In genomic region chr13:21109759-21110158, GRCm38 (mm10) we compare ENCODE assay signal across 26 mouse cellular contexts. TPM values are rescaled to one million over a fixed set of nuclear protein-coding genes. Genes with fewer than 3 reads are reported as not detected.
A peak's percentile ranks its signal among the peaks of the same experiment; 100 is the strongest.
DNase-seq lines count a peak whose midpoint lies in the region; ATAC-seq and TF ChIP-seq lines count a peak whose summit lies in the region.
"Had no signal": no experiment of that assay in that cellular context is flagged by ENCODE, and none has a peak within 500 bp of the region (broad histone marks: within the 10 kb centered on the region; RNA-seq: fewer than 3 reads in every experiment).

No protein-coding gene starts in this region.

- no peak for TF ChIP-seq EP300 in stomach, postnatal 0 days (optimal IDR thresholded peaks at IDR 0.05)

- 90% methylated on average over 3 of the region's 3 CpGs for WGBS in embryonic facial prominence, embryonic 13.5 days
- WGBS in embryonic facial prominence, embryonic 10.5 days, result 96% methylated on average over 3 of the region's 3 CpGs
- WGBS in limb, embryonic 13.5 days, result 98% methylated on average over 3 of the region's 3 CpGs
- 95% methylated on average over 3 of the region's 3 CpGs for WGBS in limb, embryonic 10.5 days
- 90% methylated on average over 3 of the region's 3 CpGs for WGBS in stomach, embryonic 14.5 days
- whole genome bisulfite sequencing in stomach, postnatal 0 days, result 91% methylated on average over 3 of the region's 3 CpGs

- peak; percentile 71; the same call in 1 of the 2 replicates for ATAC-seq in embryonic facial prominence, embryonic 13.5 days (ENCODE audit: insufficient number of reproducible peaks, insufficient read depth, low FRiP score, low TSS enrichment, low read depth)
- 0 out of 2 replicates have a peak, but pooled peaks have one; percentile 15 for ATAC-seq in limb, embryonic 13.5 days (ENCODE audit: low FRiP score, low read depth)
- peak; percentile 10; the same call in 1 of the 2 replicates for ATAC-seq in stomach, embryonic 14.5 days (ENCODE audit: insufficient number of reproducible peaks, insufficient read depth, low FRiP score, low read depth)
- no peak for ATAC-seq in stomach, postnatal 0 days (ENCODE audit: low FRiP score, low TSS enrichment)
- ATAC-seq: activated CD4-positive, CD25-positive, alpha-beta regulatory T cell, adult 4 months; forebrain, embryonic 14.5 days; forebrain, postnatal 0 days; hindbrain, embryonic 16.5 days had no signal

- H3K4me2 ChIP-seq in embryonic facial prominence, embryonic 13.5 days, result no peak overlapping the region
- no peak overlapping the region for H3K4me2 ChIP-seq in limb, embryonic 13.5 days (replicated peaks)
- no peak overlapping the region for H3K4me2 ChIP-seq in stomach, embryonic 14.5 days (replicated peaks; ENCODE audit: low read depth, low read length)
- no peak overlapping the region for H3K4me2 ChIP-seq in stomach, postnatal 0 days (replicated peaks; ENCODE audit: low read depth)
- H3K4me2 ChIP-seq: heart, embryonic 12.5 days; hindbrain, embryonic 13.5 days had no signal

- H3K4me3 ChIP-seq in embryonic facial prominence, embryonic 13.5 days, result no peak overlapping the region
- H3K4me3 ChIP-seq in embryonic facial prominence, embryonic 10.5 days, result no peak overlapping the region
- no peak overlapping the region for H3K4me3 ChIP-seq in limb, embryonic 13.5 days
- H3K4me3 ChIP-seq in limb, embryonic 10.5 days, result no peak overlapping the region
- no peak overlapping the region for H3K4me3 ChIP-seq in stomach, embryonic 14.5 days (ENCODE audit: low read depth, low read length)
- no peak overlapping the region for H3K4me3 ChIP-seq in stomach, postnatal 0 days (ENCODE audit: low read depth, low read length)
- H3K4me3 ChIP-seq: gastrocnemius, adult 2 months; heart, embryonic 12.5 days; hindbrain, embryonic 10.5 days; hindbrain, embryonic 13.5 days had no signal

- no peaks in the 10 kb centered on the region for H3K27me3 ChIP-seq in embryonic facial prominence, embryonic 13.5 days
- H3K27me3 ChIP-seq in embryonic facial prominence, embryonic 10.5 days (replicated peaks; ENCODE audit: low read depth, poor library complexity, severe bottlenecking), result no peaks in the 10 kb centered on the region
- no peaks in the 10 kb centered on the region for H3K27me3 ChIP-seq in limb, embryonic 13.5 days
- no peaks in the 10 kb centered on the region for H3K27me3 ChIP-seq in limb, embryonic 10.5 days (ENCODE audit: low read depth, poor library complexity, severe bottlenecking)
- no peaks in the 10 kb centered on the region for H3K27me3 ChIP-seq in stomach, embryonic 14.5 days (ENCODE audit: control insufficient read depth, insufficient read depth, low read length)
- no peaks in the 10 kb centered on the region for H3K27me3 ChIP-seq in stomach, postnatal 0 days (ENCODE audit: control insufficient read depth, insufficient read depth, low read length)
- H3K27me3 ChIP-seq: heart, embryonic 12.5 days; hindbrain, embryonic 13.5 days had no signal

- H3K9me3 ChIP-seq in embryonic facial prominence, embryonic 13.5 days, result no peaks in the 10 kb centered on the region
- H3K9me3 ChIP-seq in embryonic facial prominence, embryonic 10.5 days, result no peaks in the 10 kb centered on the region
- no peaks in the 10 kb centered on the region for H3K9me3 ChIP-seq in limb, embryonic 13.5 days
- H3K9me3 ChIP-seq in limb, embryonic 10.5 days (replicated peaks), result no peaks in the 10 kb centered on the region
- H3K9me3 ChIP-seq in stomach, embryonic 14.5 days (ENCODE audit: control insufficient read depth, low read depth, low read length), result no peaks in the 10 kb centered on the region
- no peaks in the 10 kb centered on the region for H3K9me3 ChIP-seq in stomach, postnatal 0 days (ENCODE audit: control insufficient read depth, low read length)
- H3K9me3 ChIP-seq: heart, embryonic 12.5 days; hindbrain, embryonic 10.5 days; hindbrain, embryonic 13.5 days had no signal

- DNase-seq in embryonic facial prominence, embryonic 10.5 days (ENCODE audit: low spot score), result no peak
- no peak for DNase-seq in limb, embryonic 10.5 days (ENCODE audit: low spot score)
- no peak for DNase-seq in stomach, postnatal 0 days (ENCODE audit: low spot score)
- DNase-seq in cerebellum, adult 11 months, result no peak
- DNase-seq: adrenal gland, adult 8-10 months; adrenal gland, postnatal 25 days; cerebellum, adult 18-20 months; cerebellum, adult 9-10 months; forebrain, postnatal 0 days; gastrocnemius, adult 2 months; gastrocnemius, postnatal 14 days; heart, adult 11 months had no signal

- no peak overlapping the region for H3K27ac ChIP-seq in embryonic facial prominence, embryonic 13.5 days
- no peak overlapping the region for H3K27ac ChIP-seq in embryonic facial prominence, embryonic 10.5 days (replicated peaks)
- no peak overlapping the region for H3K27ac ChIP-seq in limb, embryonic 13.5 days
- H3K27ac ChIP-seq in limb, embryonic 10.5 days, result no peak overlapping the region
- H3K27ac ChIP-seq in stomach, embryonic 14.5 days (ENCODE audit: low read length), result no peak overlapping the region
- H3K27ac ChIP-seq in stomach, postnatal 0 days (replicated peaks), result no peak overlapping the region
- H3K27ac ChIP-seq: gastrocnemius, adult 2 months; hindbrain, embryonic 10.5 days; hindbrain, embryonic 13.5 days had no signal

- TF ChIP-seq CTCF in stomach, postnatal 0 days (IDR thresholded peaks at IDR 0.05; ENCODE audit: low read depth), result no peak

- H3K36me3 ChIP-seq in embryonic facial prominence, embryonic 13.5 days, result no peaks in the 10 kb centered on the region
- no peaks in the 10 kb centered on the region for H3K36me3 ChIP-seq in embryonic facial prominence, embryonic 10.5 days (replicated peaks)
- H3K36me3 ChIP-seq in limb, embryonic 13.5 days, result no peaks in the 10 kb centered on the region
- no peaks in the 10 kb centered on the region for H3K36me3 ChIP-seq in limb, embryonic 10.5 days
- H3K36me3 ChIP-seq in stomach, embryonic 14.5 days (ENCODE audit: control insufficient read depth, insufficient read depth, low read length), result no peaks in the 10 kb centered on the region
- no peaks in the 10 kb centered on the region for H3K36me3 ChIP-seq in stomach, postnatal 0 days (ENCODE audit: control insufficient read depth, insufficient read depth, low read length)
- H3K36me3 ChIP-seq: heart, embryonic 12.5 days; hindbrain, embryonic 10.5 days; hindbrain, embryonic 13.5 days had no signal

- no peak overlapping the region for H3K9ac ChIP-seq in embryonic facial prominence, embryonic 13.5 days
- no peak overlapping the region for H3K9ac ChIP-seq in limb, embryonic 13.5 days
- no peak overlapping the region for H3K9ac ChIP-seq in stomach, embryonic 14.5 days (replicated peaks; ENCODE audit: low read depth, low read length)
- H3K9ac ChIP-seq in stomach, postnatal 0 days (ENCODE audit: low read length), result no peak overlapping the region
- H3K9ac ChIP-seq: forebrain, postnatal 0 days; heart, embryonic 12.5 days; hindbrain, embryonic 13.5 days had no signal

- no peaks in the 10 kb centered on the region for H3K4me1 ChIP-seq in embryonic facial prominence, embryonic 13.5 days
- no peaks in the 10 kb centered on the region for H3K4me1 ChIP-seq in embryonic facial prominence, embryonic 10.5 days
- H3K4me1 ChIP-seq in limb, embryonic 13.5 days, result no peaks in the 10 kb centered on the region
- no peaks in the 10 kb centered on the region for H3K4me1 ChIP-seq in limb, embryonic 10.5 days
- no peaks in the 10 kb centered on the region for H3K4me1 ChIP-seq in stomach, embryonic 14.5 days (ENCODE audit: control insufficient read depth, insufficient read depth, low read length)
- no peaks in the 10 kb centered on the region for H3K4me1 ChIP-seq in stomach, postnatal 0 days (replicated peaks; ENCODE audit: control insufficient read depth, insufficient read depth)
- H3K4me1 ChIP-seq: heart, embryonic 12.5 days; hindbrain, embryonic 10.5 days; hindbrain, embryonic 13.5 days had no signal

RNA-seq across cellular contexts. Expression of gene Olfr1369-ps1, which starts 1.5 kb away (rescaled TPM):
- polyA plus RNA-seq in embryonic facial prominence, embryonic 13.5 days (2015; fragmentation: Nextera tagmentation; extraction: Ambion mirVana), result 0.06 TPM in 1 of 2 replicates, not detected in the other
- 0.04 and 0.09 TPM in 2 replicates for polyA plus RNA-seq in embryonic facial prominence, embryonic 10.5 days (2016; fragmentation: Nextera tagmentation; extraction: Ambion mirVana)
- 0.06 TPM in 1 of 2 replicates, not detected in the other for polyA plus RNA-seq in limb, embryonic 13.5 days (2015; fragmentation: Nextera tagmentation; extraction: Ambion mirVana)
- 0.10 TPM in 1 of 2 replicates, not detected in the other for polyA plus RNA-seq in limb, embryonic 10.5 days (2016; fragmentation: Nextera tagmentation; extraction: Ambion mirVana)
- not detected in 2 replicates for polyA plus RNA-seq in stomach, embryonic 14.5 days (2014; fragmentation: Nextera tagmentation; extraction: Ambion mirVana)
- polyA plus RNA-seq in stomach, postnatal 0 days (2015; fragmentation: Nextera tagmentation; extraction: Ambion mirVana), result 0.04 TPM in 2 replicates
- polyA plus RNA-seq: brain, embryonic 14.5 days; forebrain, embryonic 11.5 days; forebrain, embryonic 14.5 days; forebrain, postnatal 0 days; frontal cortex, adult 2 months; heart, embryonic 12.5 days had no signal

RNA-seq across cellular contexts. Expression of gene Olfr263, which starts 19.7 kb away (rescaled TPM):
- polyA plus RNA-seq in embryonic facial prominence, embryonic 13.5 days (2015; fragmentation: Nextera tagmentation; extraction: Ambion mirVana), result not detected in 2 replicates
- not detected in 2 replicates for polyA plus RNA-seq in embryonic facial prominence, embryonic 10.5 days (2016; fragmentation: Nextera tagmentation; extraction: Ambion mirVana)
- not detected in 2 replicates for polyA plus RNA-seq in limb, embryonic 13.5 days (2015; fragmentation: Nextera tagmentation; extraction: Ambion mirVana)
- not detected in 2 replicates for polyA plus RNA-seq in limb, embryonic 10.5 days (2016; fragmentation: Nextera tagmentation; extraction: Ambion mirVana)
- polyA plus RNA-seq in stomach, embryonic 14.5 days (2014; fragmentation: Nextera tagmentation; extraction: Ambion mirVana), result not detected in 2 replicates
- polyA plus RNA-seq in stomach, postnatal 0 days (2015; fragmentation: Nextera tagmentation; extraction: Ambion mirVana), result not detected in 2 replicates
- polyA plus RNA-seq: activated CD4-positive, CD25-positive, alpha-beta regulatory T cell, adult 4 months; brain, embryonic 14.5 days; forebrain, embryonic 11.5 days; forebrain, embryonic 14.5 days; forebrain, postnatal 0 days; frontal cortex, adult 2 months; heart, embryonic 12.5 days; heart, embryonic 16.5 days; hindbrain, embryonic 10.5 days; hindbrain, embryonic 13.5 days; hindbrain, embryonic 16.5 days had no signal

RNA-seq across cellular contexts. Expression of gene Olfr1370, which starts 35.0 kb away (rescaled TPM):
- 0.25 TPM in 1 of 2 replicates, not detected in the other for polyA plus RNA-seq in embryonic facial prominence, embryonic 13.5 days (2015; fragmentation: Nextera tagmentation; extraction: Ambion mirVana)
- not detected in 2 replicates for polyA plus RNA-seq in embryonic facial prominence, embryonic 10.5 days (2016; fragmentation: Nextera tagmentation; extraction: Ambion mirVana)
- polyA plus RNA-seq in limb, embryonic 13.5 days (2015; fragmentation: Nextera tagmentation; extraction: Ambion mirVana), result not detected in 2 replicates
- not detected in 2 replicates for polyA plus RNA-seq in limb, embryonic 10.5 days (2016; fragmentation: Nextera tagmentation; extraction: Ambion mirVana)
- not detected in 2 replicates for polyA plus RNA-seq in stomach, embryonic 14.5 days (2014; fragmentation: Nextera tagmentation; extraction: Ambion mirVana)
- not detected in 2 replicates for polyA plus RNA-seq in stomach, postnatal 0 days (2015; fragmentation: Nextera tagmentation; extraction: Ambion mirVana)
- polyA plus RNA-seq: activated CD4-positive, CD25-positive, alpha-beta regulatory T cell, adult 4 months; brain, embryonic 14.5 days; forebrain, embryonic 11.5 days; forebrain, embryonic 14.5 days; forebrain, postnatal 0 days; frontal cortex, adult 2 months; heart, embryonic 12.5 days; heart, embryonic 16.5 days; hindbrain, embryonic 10.5 days; hindbrain, embryonic 13.5 days; hindbrain, embryonic 16.5 days had no signal

RNA-seq across cellular contexts. Expression of gene Olfr1368, which starts 35.9 kb away (rescaled TPM):
- not detected in 2 replicates for polyA plus RNA-seq in embryonic facial prominence, embryonic 13.5 days (2015; fragmentation: Nextera tagmentation; extraction: Ambion mirVana)
- polyA plus RNA-seq in embryonic facial prominence, embryonic 10.5 days (2016; fragmentation: Nextera tagmentation; extraction: Ambion mirVana), result not detected in 2 replicates
- not detected in 2 replicates for polyA plus RNA-seq in limb, embryonic 13.5 days (2015; fragmentation: Nextera tagmentation; extraction: Ambion mirVana)
- not detected in 2 replicates for polyA plus RNA-seq in limb, embryonic 10.5 days (2016; fragmentation: Nextera tagmentation; extraction: Ambion mirVana)
- not detected in 2 replicates for polyA plus RNA-seq in stomach, embryonic 14.5 days (2014; fragmentation: Nextera tagmentation; extraction: Ambion mirVana)
- polyA plus RNA-seq in stomach, postnatal 0 days (2015; fragmentation: Nextera tagmentation; extraction: Ambion mirVana), result not detected in 2 replicates
- polyA plus RNA-seq: activated CD4-positive, CD25-positive, alpha-beta regulatory T cell, adult 4 months; brain, embryonic 14.5 days; embryonic facial prominence, embryonic 14.5 days; forebrain, embryonic 11.5 days; forebrain, embryonic 14.5 days; forebrain, postnatal 0 days; frontal cortex, adult 2 months; heart, embryonic 12.5 days; heart, embryonic 16.5 days; hindbrain, embryonic 10.5 days; hindbrain, embryonic 13.5 days; hindbrain, embryonic 16.5 days had no signal
